Mouse (Mus musculus) G1E (cell line): ENCODE measurements around the gene Nanos1.

Experiments
- CTCF ChIP-seq: IDR thresholded peaks from 2 replicates; pipeline ENCODE4 v1.5.1; 2012; ENCODE audit warnings: low read depth, low read length, inconsistent platforms, mixed read lengths
- TAL1 ChIP-seq: conservative IDR thresholded peaks from 2 replicates; pipeline ENCODE4 v1.6.1; 2012; ENCODE audit warnings: low read depth, low read length, inconsistent platforms, mixed read lengths

- no peak for TF ChIP-seq CTCF
- TF ChIP-seq TAL1 = no peak
Measured at GRCm38 (mm10) chr19:60755438-60756191, at the start of gene Nanos1.
